Mouse (Mus musculus) CD4-positive, CD25-positive, alpha-beta regulatory T cell, adult 2 months (primary cell): ENCODE measurements at regions not wholly inside any gene's neighbourhood (a gene's known extent, or its start where the extent isn't known, plus 50 kb on each side); places are given as distances from the start of the nearest gene placed in this dataset.

ENCODE experiments used
- DNase-seq: peaks from one replicate; pipeline ENCODE4 v3.0.0-alpha.2; 2012; ENCODE audit warnings: low read depth, low spot score

DNA sequence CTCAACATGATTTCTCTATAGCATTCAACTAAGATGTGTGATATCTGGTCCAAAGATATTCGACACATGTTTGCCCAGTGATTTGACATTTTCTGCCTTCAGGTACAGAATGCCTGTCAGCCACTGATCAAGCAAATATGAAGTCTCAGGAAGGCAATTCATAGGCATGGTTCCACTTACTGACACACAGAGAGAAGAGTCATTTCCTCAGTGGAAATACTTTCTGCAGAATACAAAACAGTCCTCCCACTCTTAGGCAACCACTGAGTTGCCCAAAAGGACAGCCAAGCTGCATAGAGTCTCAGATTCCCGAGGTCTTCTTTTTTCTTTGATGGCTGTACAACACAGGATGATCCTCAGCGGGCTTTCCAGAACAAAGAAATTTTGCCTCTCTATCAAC lies 110.9 kb downstream of the Ndufa4 start:
- DNase-seq: no peak

DNA sequence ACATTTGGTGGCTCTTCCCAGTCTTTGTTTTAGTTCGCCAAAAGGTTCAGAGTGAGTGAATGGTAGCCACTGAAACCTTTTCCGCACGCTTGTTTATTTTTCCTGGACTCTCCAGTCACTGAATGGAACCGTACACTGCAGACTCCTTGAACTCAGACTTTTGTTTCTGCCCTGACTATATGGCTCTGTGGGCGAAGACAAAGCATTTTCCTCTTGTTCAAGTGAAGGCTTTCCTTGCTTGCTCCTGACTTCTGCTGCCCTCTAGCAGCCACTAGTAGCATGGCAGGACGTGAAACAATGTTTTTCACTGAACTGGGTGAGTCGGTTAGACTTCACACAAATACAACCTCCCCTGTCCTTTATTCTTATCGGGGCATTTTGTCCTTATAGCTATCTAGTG lies 113.9 kb downstream of the Ndufa4 start:
- DNase-seq: peak; percentile 27

DNA sequence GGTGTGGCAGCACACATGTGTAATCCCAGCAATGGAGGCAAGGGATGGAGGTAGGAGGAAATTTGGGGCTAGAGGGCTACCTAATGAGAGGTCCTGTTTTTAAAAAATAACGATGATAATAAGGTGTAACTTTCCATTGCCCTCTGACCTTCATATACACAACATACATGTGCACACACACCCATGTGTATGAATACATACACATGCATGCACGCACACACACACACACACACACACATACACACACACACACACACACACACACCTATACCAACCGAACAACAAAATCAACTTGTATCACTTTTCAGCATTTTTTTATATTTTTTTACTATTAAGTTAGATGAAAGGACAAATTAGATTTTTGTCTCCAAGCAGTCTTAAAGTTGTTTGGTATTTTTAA lies 115.1 kb downstream of the Ndufa4 start:
- DNase-seq: no peak

DNA sequence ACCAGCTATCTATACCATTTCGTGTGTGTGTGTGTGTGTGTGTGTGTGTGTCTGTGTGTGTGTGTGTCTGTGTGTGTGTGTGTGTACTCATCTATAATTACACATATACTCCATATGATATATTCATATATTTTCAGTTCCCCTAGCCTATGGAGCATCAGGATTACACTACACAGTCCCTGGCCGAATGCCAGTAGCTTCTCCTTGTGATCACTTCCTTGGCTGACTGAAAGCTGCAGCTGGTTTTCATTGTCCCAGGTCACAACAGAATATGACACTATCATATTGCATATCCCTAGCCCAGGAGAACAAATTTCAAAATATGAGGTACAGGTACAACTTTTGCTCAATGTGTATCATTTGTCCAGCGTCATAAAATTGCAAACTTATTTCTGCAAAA lies 116.2 kb downstream of the Ndufa4 start:
- no peak for DNase-seq

DNA sequence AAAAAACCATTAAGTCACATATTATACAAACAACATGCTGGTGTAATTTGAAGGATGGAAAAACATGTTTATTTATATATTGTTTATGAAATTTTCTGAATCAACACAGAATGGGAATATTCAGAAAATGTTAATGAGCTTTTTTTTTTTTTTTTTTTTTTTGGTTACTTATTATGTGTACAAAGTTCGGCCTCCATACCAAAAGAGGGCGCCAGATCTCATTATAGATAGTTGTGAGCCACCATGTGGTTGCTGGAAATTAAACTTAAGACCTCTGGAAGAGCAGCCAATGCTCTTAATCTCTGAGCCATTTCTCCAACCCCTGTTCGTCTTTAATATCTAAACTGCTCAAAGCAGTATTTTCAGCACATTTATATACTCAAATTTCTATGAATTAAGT lies 133.3 kb downstream of the Ndufa4 start:
- DNase-seq: peak; percentile 11

DNA sequence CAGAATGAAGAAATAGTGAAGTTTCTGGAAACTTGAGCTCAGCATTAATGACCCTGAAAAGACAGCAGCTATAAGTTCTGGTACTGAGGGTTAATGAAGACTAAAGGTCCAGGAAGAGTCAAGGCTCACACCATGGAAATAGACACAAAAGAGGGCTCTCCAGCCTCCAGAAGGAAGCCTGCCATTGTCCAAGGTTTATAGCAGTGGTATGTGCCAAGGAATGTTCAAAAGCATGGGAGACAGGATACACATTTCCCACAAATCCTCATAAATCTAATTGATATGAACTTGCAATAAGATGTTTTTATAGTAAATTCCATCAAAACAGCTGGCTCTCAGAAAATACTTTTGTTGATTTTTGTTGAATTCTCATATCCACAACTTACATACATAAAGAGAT lies 144.4 kb downstream of the Ndufa4 start:
- DNase-seq: no peak

- DNase-seq: no peak
These were observed 169.6 kb downstream of the Ndufa4 start for GRCm38 (mm10) chr6:11737667-11738066.

DNA sequence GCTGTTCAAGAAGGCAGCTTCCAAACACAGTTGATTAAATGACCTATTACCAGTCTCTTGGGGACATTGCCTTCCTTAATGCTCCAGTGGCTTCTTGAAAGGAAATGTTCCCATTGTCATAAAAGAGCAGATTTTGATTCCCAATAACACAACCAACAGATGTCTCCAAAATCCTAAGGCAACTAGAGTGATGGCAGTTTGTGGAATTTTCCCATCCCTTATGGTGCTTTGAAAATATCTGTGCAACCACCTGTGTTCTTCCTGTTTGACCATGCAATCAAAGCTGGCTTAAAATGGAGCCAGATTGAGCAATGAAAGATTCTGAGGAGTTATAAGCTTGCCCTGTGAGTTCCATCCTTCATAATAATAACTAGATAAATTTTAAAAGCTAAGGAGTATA lies 176.2 kb downstream of the Ndufa4 start:
- DNase-seq: no peak

DNA sequence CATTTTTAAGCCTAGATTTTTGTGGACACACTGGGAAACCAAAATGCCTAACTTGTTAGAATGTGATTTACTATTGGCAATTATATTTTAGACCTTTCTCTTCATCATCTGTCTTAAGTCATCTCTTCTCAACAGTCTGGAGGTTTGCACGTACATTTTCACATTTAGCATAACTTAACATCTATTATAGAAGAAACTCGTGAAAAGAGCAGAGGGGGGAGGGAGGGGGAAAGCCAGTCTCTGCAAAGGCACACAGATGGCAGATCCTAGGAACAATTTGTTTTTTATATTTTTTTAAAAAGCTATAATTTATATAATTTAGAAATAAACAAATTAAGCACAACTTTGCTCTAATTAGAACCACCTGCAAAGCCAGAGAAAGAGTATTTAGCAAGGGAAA lies 176.6 kb downstream of the Ndufa4 start:
- no peak for DNase-seq

- DNase-seq: no peak
These were observed 179.5 kb downstream of the Ndufa4 start for GRCm38 (mm10) chr6:11727806-11728205.

DNA sequence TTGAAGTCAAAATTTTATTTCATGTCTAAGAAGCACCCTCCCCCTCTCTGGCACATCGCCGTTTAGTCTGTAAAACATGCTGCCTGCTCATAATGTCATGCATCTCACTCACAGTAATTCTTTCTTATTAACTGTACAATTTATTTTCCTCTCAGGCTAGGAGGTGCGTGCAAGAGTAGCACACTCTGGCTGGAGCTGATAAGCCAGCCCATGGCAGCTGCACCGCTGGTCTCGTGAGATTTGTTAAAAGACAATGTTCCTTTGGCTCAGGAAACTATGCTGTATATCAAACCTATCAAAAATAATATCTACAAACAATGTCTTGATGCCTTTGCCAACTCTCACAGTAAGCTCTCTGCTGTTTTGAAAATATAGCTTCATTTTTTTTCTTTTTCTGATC lies 179.9 kb downstream of the Ndufa4 start:
- no peak for DNase-seq

GRCm38 (mm10) chr6:11723519-11723918 lies 183.8 kb downstream of the Ndufa4 start:
- no peak for DNase-seq

- DNase-seq: no peak
These were observed 187.0 kb downstream of the Ndufa4 start for GRCm38 (mm10) chr6:11720274-11720673.

DNA sequence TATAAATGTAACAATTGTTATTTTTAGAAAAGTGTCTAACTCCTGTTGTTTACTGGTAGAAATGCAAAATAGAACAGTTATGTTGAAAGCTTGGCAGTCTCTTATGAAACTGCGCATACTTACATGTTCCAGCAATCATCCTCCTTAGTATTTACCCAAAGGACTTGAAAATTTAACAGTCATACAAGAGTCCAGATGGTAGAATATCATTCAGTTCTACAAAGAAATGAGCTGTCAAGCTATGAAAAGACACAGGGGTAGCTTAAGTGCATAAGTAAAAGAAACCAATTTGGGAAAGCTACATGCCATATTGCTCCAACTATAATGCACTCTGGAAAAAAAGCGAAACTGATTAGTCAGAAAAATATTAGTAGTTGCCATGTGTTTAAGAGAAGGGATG lies 196.7 kb downstream of the Ndufa4 start:
- no peak for DNase-seq

DNA sequence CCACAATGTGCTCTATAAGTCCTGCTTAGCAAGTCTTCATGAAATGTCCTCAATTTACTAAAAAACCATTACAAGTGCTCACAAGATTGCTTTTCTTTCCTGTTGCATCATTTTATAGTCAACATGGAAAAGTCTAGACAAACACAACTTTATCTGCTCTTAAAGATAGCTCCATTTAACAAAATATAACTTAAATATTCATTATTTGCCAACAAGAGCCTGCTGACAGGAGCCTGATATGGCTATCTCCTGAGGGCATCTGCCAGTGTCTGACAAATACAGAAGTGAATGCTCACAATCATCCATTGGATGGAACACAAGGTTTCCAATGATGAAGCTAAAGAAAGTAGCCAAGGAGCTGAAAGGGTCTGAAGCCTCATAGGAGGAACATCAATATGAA lies 197.8 kb downstream of the Ndufa4 start:
- no peak for DNase-seq
